Mouse (Mus musculus) gastrocnemius, adult 2 months (tissue): ENCODE measurements at regions not wholly inside any gene's neighbourhood (a gene's known extent, or its start where the extent isn't known, plus 50 kb on each side); places are given as distances from the start of the nearest gene placed in this dataset.

ENCODE experiments used
- DNase-seq: peaks from one replicate; pipeline ENCODE4 v3.0.0; 2022
- H3K27ac ChIP-seq: fragments of 200-600 bp; 2 replicates; pipeline ENCODE4 v1.8.1; 2022; ENCODE audit warnings: mild to moderate bottlenecking
- H3K4me3 ChIP-seq: fragments of 200-600 bp; 2 replicates; pipeline ENCODE4 v1.8.1; 2022; ENCODE audit warnings: mild to moderate bottlenecking, moderate library complexity
- CTCF ChIP-seq: fragments of 200-600 bp; IDR thresholded peaks from 2 replicates; pipeline ENCODE4 v1.8.1; 2022; ENCODE audit warnings: antibody characterized with exemption, mild to moderate bottlenecking, moderate library complexity
- intact Hi-C: fragments of 180-260 bp; cut with DNase I; formaldehyde crosslinking; loops from one replicate; pipeline ENCODE4 v1.15.1; 2025

GRCm38 (mm10) chr2:45480671-45481070, 363.5 kb upstream of the Zeb2 start:
- H3K27ac ChIP-seq, result no peak overlapping the region
- intact Hi-C loops, result no loop called here
- no peak for DNase-seq

GRCm38 (mm10) chr2:45475996-45476395, 358.8 kb upstream of the Zeb2 start:
- DNase-seq, result no peak
- TF ChIP-seq CTCF, result no peak
- intact Hi-C loops, result no loop called here
- Histone ChIP-seq H3K27ac (no peak overlapping the region), H3K4me3 (no peak overlapping the region)

More at GRCm38 (mm10) chr2:45480671-45481070, 363.5 kb upstream of the Zeb2 start:
- H3K4me3 ChIP-seq, result no peak overlapping the region
- TF ChIP-seq CTCF, result no peak

DNA sequence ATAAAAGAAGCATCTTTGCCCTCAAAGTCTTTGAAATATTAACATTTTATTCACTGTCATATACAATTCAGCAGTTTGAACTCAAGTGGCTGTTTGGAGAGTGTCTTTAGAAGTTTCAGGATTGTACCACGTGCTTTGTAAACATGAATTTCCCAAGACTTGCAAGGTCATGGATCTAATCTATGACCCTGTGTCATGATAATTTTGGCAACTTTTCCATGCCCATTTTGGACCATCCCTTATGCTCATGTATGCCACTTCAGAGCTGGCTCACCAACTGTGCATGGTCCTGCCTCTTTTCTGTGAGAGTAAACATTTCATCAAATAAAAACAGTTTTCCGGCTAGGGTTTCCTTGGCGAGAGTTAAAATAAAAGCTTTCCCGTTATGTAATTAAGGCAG, 347.1 kb upstream of the Zeb2 start:
- intact Hi-C loops, result no loop called here

GRCm38 (mm10) chr2:45459410-45459809, 342.2 kb upstream of the Zeb2 start:
- no peak for DNase-seq

More for the DNA sequence above, 347.1 kb upstream of the Zeb2 start:
- H3K27ac ChIP-seq, result no peak overlapping the region
- H3K4me3 ChIP-seq, result no peak overlapping the region
- DNase-seq, result no peak
- no peak for TF ChIP-seq CTCF

GRCm38 (mm10) chr2:45454811-45455210, 337.6 kb upstream of the Zeb2 start:
- intact Hi-C loops, result no loop called here
- no peak overlapping the region for H3K27ac ChIP-seq
- no peak overlapping the region for H3K4me3 ChIP-seq
- TF ChIP-seq CTCF, result no peak
- DNase-seq, result no peak

More at GRCm38 (mm10) chr2:45459410-45459809, 342.2 kb upstream of the Zeb2 start:
- H3K4me3 ChIP-seq, result no peak overlapping the region
- no peak for TF ChIP-seq CTCF
- intact Hi-C loops, result no loop called here
- no peak overlapping the region for H3K27ac ChIP-seq

DNA sequence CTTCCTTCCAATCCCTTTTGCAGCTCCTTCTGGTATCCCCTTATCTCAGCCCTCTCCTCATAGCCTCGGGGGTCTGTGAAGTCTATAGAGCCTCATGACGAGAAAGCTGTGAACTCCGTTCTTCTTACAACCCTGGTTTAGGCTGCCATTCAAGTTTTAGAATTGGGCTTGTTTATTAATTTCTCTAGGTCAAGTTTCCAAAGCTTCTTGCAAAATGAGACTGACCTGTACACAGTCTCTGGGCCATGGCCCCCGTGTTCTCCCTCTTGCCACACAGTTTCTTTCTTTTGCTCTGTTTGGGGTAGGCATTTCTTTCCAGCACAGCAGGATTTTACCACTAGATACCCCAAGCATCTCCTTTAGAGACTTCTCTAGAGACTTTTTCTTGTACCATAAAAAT, 322.0 kb upstream of the Zeb2 start:
- H3K4me3 ChIP-seq, result no peak overlapping the region
- no peak for DNase-seq
- TF ChIP-seq CTCF, result no peak
- no peak overlapping the region for H3K27ac ChIP-seq
- intact Hi-C loops, result no loop called here

DNA sequence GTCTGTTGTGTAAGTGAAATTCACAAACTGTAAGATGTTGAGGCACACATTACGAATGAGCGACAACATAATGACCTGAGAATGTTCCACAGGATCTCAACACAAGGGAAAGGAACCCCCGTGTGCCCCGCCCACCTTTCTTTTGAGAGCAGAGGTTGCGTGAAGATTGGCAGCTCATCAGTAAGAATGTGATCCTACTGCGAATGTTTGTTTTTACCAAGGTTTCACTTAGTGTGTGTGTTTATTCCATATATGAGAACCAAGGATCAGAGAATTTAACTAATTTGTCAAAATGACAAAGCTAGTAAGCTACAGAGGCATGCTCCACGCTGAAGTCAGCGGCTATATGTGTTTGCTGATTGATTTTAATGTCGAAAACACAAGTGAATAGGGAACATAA, 321.5 kb upstream of the Zeb2 start:
- intact Hi-C loops, result no loop called here
- no peak for DNase-seq
- no peak for TF ChIP-seq CTCF
- Histone ChIP-seq H3K27ac (no peak overlapping the region), H3K4me3 (no peak overlapping the region)

DNA sequence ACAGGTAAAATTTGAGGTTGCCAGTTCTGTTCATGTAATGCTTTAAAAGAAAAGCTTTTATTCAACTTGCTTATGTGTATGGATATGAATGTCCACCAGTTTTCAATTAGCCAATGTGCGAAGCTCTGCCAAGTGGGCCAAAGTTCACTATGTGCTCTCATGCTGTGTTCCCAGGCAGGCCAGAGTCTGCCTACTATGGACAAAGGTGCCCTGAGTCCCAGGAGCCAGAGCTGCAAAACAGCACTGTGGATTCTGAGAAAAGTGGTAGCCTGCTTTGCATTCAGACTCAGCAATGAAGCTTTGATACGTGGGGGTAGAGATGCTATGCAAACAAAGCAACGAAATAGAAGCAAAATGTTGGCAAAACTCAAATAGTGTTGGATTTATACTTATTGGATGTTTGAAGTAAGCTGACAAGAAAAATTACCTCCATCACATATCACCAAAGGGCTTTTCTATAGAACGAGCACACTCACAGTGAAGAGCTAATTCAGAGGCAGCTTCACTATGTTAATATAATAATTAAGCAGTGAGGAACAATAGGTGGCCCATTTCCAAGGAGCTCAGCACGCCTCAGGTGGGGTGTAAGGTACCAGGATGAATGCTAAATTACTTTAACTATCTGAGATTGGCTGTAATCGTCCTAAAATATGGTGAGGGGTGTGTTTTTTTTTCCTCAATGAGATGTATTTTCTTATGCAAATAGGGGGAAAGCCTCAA, 318.2 kb upstream of the Zeb2 start:
- H3K27ac ChIP-seq, result no peak overlapping the region
- no peak overlapping the region for H3K4me3 ChIP-seq
- intact Hi-C loops, result no loop called here
- DNase-seq, result peak; percentile 29
- no peak for TF ChIP-seq CTCF

DNA sequence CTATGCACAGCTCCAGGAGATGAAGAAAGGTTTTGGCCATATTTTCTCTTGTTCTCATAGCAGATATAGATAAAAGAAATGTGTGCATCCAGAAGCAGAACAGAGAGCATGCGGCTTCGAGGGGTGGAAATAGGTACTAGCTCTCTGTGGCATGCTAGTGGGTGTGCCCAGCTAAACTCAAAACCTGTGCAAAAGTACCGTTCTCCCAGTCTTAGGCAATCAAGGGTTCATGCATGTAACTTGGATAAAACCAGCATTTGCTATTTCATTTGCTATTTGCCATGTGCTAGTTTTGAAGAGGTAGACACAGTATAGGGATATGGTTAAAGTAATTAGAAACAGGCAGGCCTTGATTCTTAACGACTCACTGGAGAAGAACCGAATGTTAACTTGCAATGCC, 317.6 kb upstream of the Zeb2 start:
- no peak overlapping the region for H3K4me3 ChIP-seq
- intact Hi-C loops, result no loop called here
- H3K27ac ChIP-seq, result no peak overlapping the region
- no peak for TF ChIP-seq CTCF
- no peak for DNase-seq

DNA sequence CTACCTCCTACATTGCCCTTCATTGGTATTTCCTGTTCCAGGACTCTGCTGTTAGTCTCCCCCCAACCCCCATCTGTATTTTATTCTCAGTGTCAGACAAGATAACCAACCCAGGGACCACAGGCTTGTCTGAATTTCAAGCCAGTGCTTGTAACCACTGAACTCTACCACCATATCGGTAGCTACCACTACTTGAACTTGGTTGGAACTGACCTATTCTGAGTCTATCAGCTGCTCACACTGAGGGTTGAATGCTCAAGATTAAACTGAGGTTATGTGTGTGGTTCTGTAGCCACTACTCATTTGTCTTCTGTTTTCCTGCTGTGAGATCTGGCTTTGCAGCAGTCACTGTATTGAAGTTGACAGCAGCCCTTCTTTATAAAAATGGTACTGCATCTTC, 317.0 kb upstream of the Zeb2 start:
- DNase-seq, result no peak
- TF ChIP-seq CTCF, result no peak
- intact Hi-C loops, result no loop called here
- Histone ChIP-seq H3K27ac (no peak overlapping the region), H3K4me3 (no peak overlapping the region)

- TF ChIP-seq CTCF, result no peak
- DNase-seq, result no peak
- Histone ChIP-seq H3K27ac (no peak overlapping the region), H3K4me3 (no peak overlapping the region)
- intact Hi-C loops, result no loop called here
Measured at GRCm38 (mm10) chr2:45431366-45431765, 314.2 kb upstream of the Zeb2 start.

- Histone ChIP-seq H3K27ac (no peak overlapping the region), H3K4me3 (no peak overlapping the region)
- intact Hi-C loops, result no loop called here
- DNase-seq, result no peak
- TF ChIP-seq CTCF, result no peak
Measured at GRCm38 (mm10) chr2:45421774-45422173, 304.6 kb upstream of the Zeb2 start.

GRCm38 (mm10) chr2:45408136-45408535, 290.9 kb upstream of the Zeb2 start:
- no peak overlapping the region for H3K4me3 ChIP-seq
- no peak for TF ChIP-seq CTCF
- DNase-seq, result no peak
- intact Hi-C loops, result no loop called here
- H3K27ac ChIP-seq, result no peak overlapping the region

GRCm38 (mm10) chr2:45389902-45390492, 272.8 kb upstream of the Zeb2 start:
- H3K4me3 ChIP-seq, result no peak overlapping the region
- no peak for TF ChIP-seq CTCF
- no peak for DNase-seq
- intact Hi-C loops, result no loop called here
- no peak overlapping the region for H3K27ac ChIP-seq
